Mouse (Mus musculus): Measurements from ENCODE around the gene Dydc2.

- TF ChIP-seq CTCF (IDR thresholded peaks at IDR 0.05; ENCODE audit: borderline replicate concordance, control insufficient read depth, extremely low read depth, insufficient read depth, low read length, poor library complexity) (no peak), POLR2A (IDR thresholded peaks at IDR 0.05; ENCODE audit: control insufficient read depth, extremely low read depth, insufficient read depth, low read length, poor library complexity) (no peak)
Measured at GRCm38 (mm10) chr14:41101242-41101641, 32.2 kb upstream of the Dydc2 start.

Data from thymus, adult 2 months (tissue).